Mouse (Mus musculus): ENCODE data around the gene Gm17359. TPM values are rescaled to one million over a fixed set of nuclear protein-coding genes. Genes with fewer than 3 reads are reported as not detected.

Gene Gm17359
- polyA plus RNA-seq, 1 experiment from 2014 or later = not detected

DNA sequence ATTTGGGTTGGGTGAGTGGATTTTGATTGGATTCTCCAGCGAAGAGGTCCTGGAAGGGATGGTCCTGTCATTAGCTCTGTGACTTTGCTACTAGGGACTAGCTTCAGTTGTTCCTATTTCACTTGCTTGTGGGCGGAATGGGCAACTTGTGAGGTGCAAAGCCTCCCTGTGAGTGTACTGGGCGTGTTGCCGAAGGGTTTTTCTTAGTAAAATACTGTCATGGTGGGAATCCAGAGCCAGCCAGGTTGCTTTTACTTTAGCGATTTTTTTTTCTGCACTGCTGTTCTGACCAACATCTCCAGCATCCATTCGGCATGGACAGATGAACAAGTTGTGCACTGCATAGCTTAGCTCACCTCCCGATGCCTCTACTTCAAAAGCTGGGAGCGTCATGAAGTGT, 65.6 kb downstream of the Gm17359 start:
- no peaks in the 10 kb centered on the region for H3K4me1 ChIP-seq (ENCODE audit: control insufficient read depth, insufficient read depth, low read length)
- no peaks in the 10 kb centered on the region for H3K27me3 ChIP-seq (ENCODE audit: control insufficient read depth, insufficient read depth, low read length)
- no peak for ATAC-seq (ENCODE audit: low read depth)
- H3K27ac ChIP-seq (ENCODE audit: low read depth, low read length) = no peak overlapping the region
- no peaks in the 10 kb centered on the region for H3K36me3 ChIP-seq (ENCODE audit: control insufficient read depth, insufficient read depth, low read length)
- 88% methylated on average over 8 of the region's 8 CpGs for WGBS
- no peak overlapping the region for H3K4me2 ChIP-seq (ENCODE audit: low read depth, low read length)
- no peaks in the 10 kb centered on the region for H3K9me3 ChIP-seq (ENCODE audit: control insufficient read depth, low read length)
- H3K9ac ChIP-seq (replicated peaks; ENCODE audit: low read depth, low read length) = no peak overlapping the region
- no peak overlapping the region for H3K4me3 ChIP-seq (ENCODE audit: low read depth, low read length)

DNA sequence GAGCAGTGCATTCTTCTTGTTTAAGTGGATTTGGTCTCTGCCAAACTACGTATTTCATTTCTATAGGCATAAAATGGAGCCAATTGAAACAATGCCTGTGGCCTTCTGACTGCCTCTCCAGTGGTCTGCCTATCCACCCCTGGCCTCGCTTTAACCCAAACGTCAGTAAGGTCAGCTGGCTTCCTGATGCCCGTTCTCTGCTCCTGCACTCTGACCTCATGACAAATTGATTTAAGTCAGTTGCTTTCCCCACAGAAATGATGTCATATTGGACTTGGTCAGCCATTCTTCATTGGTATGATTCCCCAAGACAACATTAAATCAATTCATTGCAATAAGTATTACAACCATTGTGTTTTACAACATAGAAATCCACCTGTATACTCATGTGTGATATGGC, 72.1 kb downstream of the Gm17359 start:
- Histone ChIP-seq H3K4me1 (ENCODE audit: control insufficient read depth, insufficient read depth, low read length) (no peaks in the 10 kb centered on the region), H3K9me3 (ENCODE audit: control insufficient read depth, low read length) (no peaks in the 10 kb centered on the region), H3K9ac (replicated peaks; ENCODE audit: low read depth, low read length) (no peak overlapping the region), H3K27ac (ENCODE audit: low read depth, low read length) (no peak overlapping the region), H3K36me3 (ENCODE audit: control insufficient read depth, insufficient read depth, low read length) (no peaks in the 10 kb centered on the region), H3K4me3 (ENCODE audit: low read depth, low read length) (no peak overlapping the region), H3K27me3 (ENCODE audit: control insufficient read depth, insufficient read depth, low read length) (no peaks in the 10 kb centered on the region), H3K4me2 (ENCODE audit: low read depth, low read length) (no peak overlapping the region)
- ATAC-seq (ENCODE audit: low read depth) = no peak
- 28% methylated on average over 4 of the region's 4 CpGs for WGBS

DNA sequence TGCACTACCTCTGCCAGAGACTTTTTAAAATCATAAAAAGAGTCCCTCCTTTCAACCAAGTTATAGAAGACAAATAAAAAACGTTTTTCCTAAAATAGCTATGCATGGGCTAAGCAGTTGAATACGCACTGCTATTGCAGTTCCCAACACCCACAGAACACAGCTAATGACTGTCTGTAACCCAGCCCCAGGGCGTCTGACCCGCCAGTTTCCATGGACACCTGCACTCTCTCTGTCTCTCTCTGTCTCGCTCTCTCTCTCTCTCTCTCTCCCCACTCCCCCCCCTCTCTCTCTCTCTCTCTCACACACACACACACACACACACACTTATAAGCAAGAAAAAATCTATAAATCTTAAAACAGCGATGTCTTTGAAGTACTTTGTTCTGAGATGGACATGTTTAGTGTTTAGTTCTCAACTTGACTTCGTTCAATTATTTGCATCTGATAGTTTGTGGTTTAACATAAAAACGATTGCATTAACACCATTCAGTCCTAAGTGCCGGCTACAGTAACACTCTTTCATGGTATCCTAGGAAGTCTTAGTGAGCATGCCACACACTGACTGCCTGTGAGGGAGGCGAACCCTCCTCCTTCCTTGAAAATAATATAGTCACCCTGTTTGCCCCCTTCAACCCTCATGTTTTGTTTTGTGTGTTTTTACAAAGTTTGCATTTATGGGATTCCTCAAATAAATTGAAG, 73.6 kb downstream of the Gm17359 start:
- 11% methylated on average over 10 of the region's 10 CpGs for WGBS
- Histone ChIP-seq H3K9ac (replicated peaks; ENCODE audit: low read depth, low read length) (no peak overlapping the region), H3K4me3 (ENCODE audit: low read depth, low read length) (no peak overlapping the region), H3K4me1 (ENCODE audit: control insufficient read depth, insufficient read depth, low read length) (no peaks in the 10 kb centered on the region), H3K27ac (ENCODE audit: low read depth, low read length) (no peak overlapping the region), H3K27me3 (ENCODE audit: control insufficient read depth, insufficient read depth, low read length) (no peaks in the 10 kb centered on the region), H3K36me3 (ENCODE audit: control insufficient read depth, insufficient read depth, low read length) (no peaks in the 10 kb centered on the region), H3K4me2 (ENCODE audit: low read depth, low read length) (no peak overlapping the region), H3K9me3 (ENCODE audit: control insufficient read depth, low read length) (no peaks in the 10 kb centered on the region)
- ATAC-seq (ENCODE audit: low read depth) = peak; percentile 74

DNA sequence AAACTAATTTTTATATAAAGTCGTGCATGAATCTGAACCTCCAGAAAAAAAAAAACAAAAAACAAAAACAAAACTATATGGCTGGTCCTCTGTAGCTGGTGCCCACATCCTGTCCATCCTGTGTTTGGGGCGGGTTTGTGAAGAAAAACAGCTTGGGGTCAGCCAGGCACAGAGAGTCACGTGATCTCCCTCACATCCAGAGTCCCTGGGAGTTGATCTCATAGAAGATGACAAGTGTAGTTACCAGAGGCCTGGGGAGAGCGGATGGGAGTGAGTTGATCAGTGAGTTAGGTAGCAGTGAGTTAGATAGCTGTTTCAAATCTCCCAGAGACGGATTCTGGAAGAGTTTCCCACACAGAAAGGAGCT, 74.2 kb downstream of the Gm17359 start:
- Histone ChIP-seq H3K27me3 (ENCODE audit: control insufficient read depth, insufficient read depth, low read length) (no peaks in the 10 kb centered on the region), H3K9me3 (ENCODE audit: control insufficient read depth, low read length) (no peaks in the 10 kb centered on the region), H3K4me3 (ENCODE audit: low read depth, low read length) (no peak overlapping the region), H3K36me3 (ENCODE audit: control insufficient read depth, insufficient read depth, low read length) (no peaks in the 10 kb centered on the region), H3K27ac (ENCODE audit: low read depth, low read length) (no peak overlapping the region), H3K9ac (replicated peaks; ENCODE audit: low read depth, low read length) (no peak overlapping the region), H3K4me1 (ENCODE audit: control insufficient read depth, insufficient read depth, low read length) (no peaks in the 10 kb centered on the region), H3K4me2 (ENCODE audit: low read depth, low read length) (no peak overlapping the region)
- ATAC-seq (ENCODE audit: low read depth) = no peak
- 34% methylated on average over 5 of the region's 5 CpGs for WGBS

DNA sequence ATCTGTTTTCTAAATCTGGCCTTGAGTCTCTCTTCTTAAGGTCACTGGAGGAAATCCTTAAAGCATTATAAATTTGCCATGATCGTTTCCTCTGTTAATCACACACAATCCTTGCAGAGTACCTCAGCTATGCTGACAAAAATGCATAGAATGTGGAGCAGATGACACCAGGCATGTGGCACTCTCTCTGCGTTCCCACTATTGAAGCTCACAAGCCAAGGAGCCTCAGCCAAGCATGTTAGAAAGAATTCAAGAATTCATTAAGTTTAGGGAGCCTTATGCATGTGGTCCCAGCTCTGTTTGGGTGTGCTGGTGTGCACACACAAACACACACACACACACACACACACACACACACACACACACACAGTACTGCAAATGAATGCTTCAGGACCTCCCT, 75.2 kb downstream of the Gm17359 start:
- Histone ChIP-seq H3K27me3 (ENCODE audit: control insufficient read depth, insufficient read depth, low read length) (no peaks in the 10 kb centered on the region), H3K4me3 (ENCODE audit: low read depth, low read length) (no peak overlapping the region), H3K4me2 (ENCODE audit: low read depth, low read length) (no peak overlapping the region), H3K9ac (replicated peaks; ENCODE audit: low read depth, low read length) (no peak overlapping the region), H3K27ac (ENCODE audit: low read depth, low read length) (no peak overlapping the region), H3K4me1 (ENCODE audit: control insufficient read depth, insufficient read depth, low read length) (no peaks in the 10 kb centered on the region; the same call in 1 of the 2 replicates), H3K9me3 (ENCODE audit: control insufficient read depth, low read length) (no peaks in the 10 kb centered on the region), H3K36me3 (ENCODE audit: control insufficient read depth, insufficient read depth, low read length) (no peaks in the 10 kb centered on the region)
- WGBS = 76% methylated on average over 2 of the region's 2 CpGs
- ATAC-seq (ENCODE audit: low read depth) = no peak

DNA sequence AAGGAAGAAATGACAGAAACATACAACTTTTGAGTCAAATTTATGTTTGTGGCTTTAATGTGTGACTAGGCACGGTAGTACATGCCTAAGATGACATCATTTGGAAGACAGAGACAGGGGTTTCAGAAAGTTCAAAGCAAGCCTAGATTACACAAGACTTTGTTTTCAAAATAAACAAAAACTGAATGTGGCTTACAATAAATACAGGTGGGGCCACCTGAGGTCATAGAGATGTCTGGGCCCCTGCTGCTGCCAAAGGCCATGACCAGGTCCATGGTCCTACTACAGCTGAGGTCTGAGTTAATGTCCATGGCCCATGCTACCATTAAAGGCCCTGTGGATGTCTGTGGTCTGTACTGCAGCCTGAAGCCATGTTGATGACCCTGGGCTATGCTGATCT, 77.0 kb downstream of the Gm17359 start:
- Histone ChIP-seq H3K27ac (ENCODE audit: low read depth, low read length) (no peak overlapping the region), H3K9me3 (ENCODE audit: control insufficient read depth, low read length) (no peaks in the 10 kb centered on the region), H3K4me1 (ENCODE audit: control insufficient read depth, insufficient read depth, low read length) (no peaks in the 10 kb centered on the region; the same call in 1 of the 2 replicates), H3K36me3 (ENCODE audit: control insufficient read depth, insufficient read depth, low read length) (no peaks in the 10 kb centered on the region), H3K9ac (replicated peaks; ENCODE audit: low read depth, low read length) (no peak overlapping the region), H3K27me3 (ENCODE audit: control insufficient read depth, insufficient read depth, low read length) (no peaks in the 10 kb centered on the region), H3K4me3 (ENCODE audit: low read depth, low read length) (no peak overlapping the region), H3K4me2 (ENCODE audit: low read depth, low read length) (no peak overlapping the region)
- 70% methylated on average over 1 of the region's 1 CpGs for WGBS
- ATAC-seq (ENCODE audit: low read depth) = no peak

DNA sequence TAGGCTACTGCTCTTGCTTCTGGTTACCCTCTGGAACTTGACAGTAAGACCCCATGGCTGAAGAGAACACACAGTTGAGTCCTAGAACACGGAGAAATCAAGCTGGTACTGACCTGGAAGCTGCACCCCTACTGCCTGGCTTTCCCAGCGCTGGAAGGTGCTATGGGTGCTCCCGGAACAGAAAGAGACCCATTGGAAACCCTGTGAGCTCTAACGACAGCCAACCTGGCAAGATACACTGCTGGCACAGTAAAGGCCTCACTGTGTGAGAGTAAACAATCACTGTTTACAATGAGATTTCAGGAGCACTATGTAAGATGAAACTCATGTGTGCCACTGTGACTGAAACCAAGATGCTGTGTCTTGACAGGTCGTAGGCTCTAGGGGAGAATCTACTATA, 78.6 kb downstream of the Gm17359 start:
- Histone ChIP-seq H3K9ac (replicated peaks; ENCODE audit: low read depth, low read length) (no peak overlapping the region), H3K27ac (ENCODE audit: low read depth, low read length) (no peak overlapping the region), H3K4me2 (ENCODE audit: low read depth, low read length) (no peak overlapping the region), H3K4me3 (ENCODE audit: low read depth, low read length) (no peak overlapping the region), H3K36me3 (ENCODE audit: control insufficient read depth, insufficient read depth, low read length) (no peaks in the 10 kb centered on the region), H3K9me3 (ENCODE audit: control insufficient read depth, low read length) (no peaks in the 10 kb centered on the region), H3K4me1 (ENCODE audit: control insufficient read depth, insufficient read depth, low read length) (no peaks in the 10 kb centered on the region; the same call in 1 of the 2 replicates), H3K27me3 (ENCODE audit: control insufficient read depth, insufficient read depth, low read length) (no peaks in the 10 kb centered on the region)
- no peak for ATAC-seq (ENCODE audit: low read depth)
- 86% methylated on average over 5 of the region's 5 CpGs for WGBS

DNA sequence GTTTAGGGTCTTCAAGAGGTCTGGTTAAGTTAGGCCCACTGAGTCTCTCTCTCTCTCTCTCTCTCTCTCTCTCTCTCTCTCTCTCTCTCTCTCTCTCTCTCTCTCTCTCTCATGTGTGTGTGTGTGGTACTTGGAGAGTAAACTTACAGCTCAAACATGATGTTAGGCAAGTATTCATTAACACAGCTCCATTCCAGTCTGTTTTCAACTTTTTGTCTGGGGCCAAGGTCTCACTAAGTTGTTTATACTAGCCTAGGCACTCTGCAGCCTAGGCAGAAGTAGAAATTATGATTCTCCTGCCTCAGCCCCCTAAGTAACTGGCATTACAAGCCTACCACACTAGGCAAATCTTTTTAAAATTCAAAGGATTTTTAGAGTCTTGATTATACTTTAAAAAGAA, 79.5 kb downstream of the Gm17359 start:
- no peak overlapping the region for H3K27ac ChIP-seq (ENCODE audit: low read depth, low read length)
- no peaks in the 10 kb centered on the region for H3K9me3 ChIP-seq (ENCODE audit: control insufficient read depth, low read length)
- no peak overlapping the region for H3K9ac ChIP-seq (replicated peaks; ENCODE audit: low read depth, low read length)
- ATAC-seq (ENCODE audit: low read depth) = no peak
- no peaks in the 10 kb centered on the region for H3K27me3 ChIP-seq (ENCODE audit: control insufficient read depth, insufficient read depth, low read length)
- no peak overlapping the region for H3K4me3 ChIP-seq (ENCODE audit: low read depth, low read length)
- no peaks in the 10 kb centered on the region; the same call in 1 of the 2 replicates for H3K4me1 ChIP-seq (ENCODE audit: control insufficient read depth, insufficient read depth, low read length)
- H3K36me3 ChIP-seq (ENCODE audit: control insufficient read depth, insufficient read depth, low read length) = no peaks in the 10 kb centered on the region
- H3K4me2 ChIP-seq (ENCODE audit: low read depth, low read length) = no peak overlapping the region

DNA sequence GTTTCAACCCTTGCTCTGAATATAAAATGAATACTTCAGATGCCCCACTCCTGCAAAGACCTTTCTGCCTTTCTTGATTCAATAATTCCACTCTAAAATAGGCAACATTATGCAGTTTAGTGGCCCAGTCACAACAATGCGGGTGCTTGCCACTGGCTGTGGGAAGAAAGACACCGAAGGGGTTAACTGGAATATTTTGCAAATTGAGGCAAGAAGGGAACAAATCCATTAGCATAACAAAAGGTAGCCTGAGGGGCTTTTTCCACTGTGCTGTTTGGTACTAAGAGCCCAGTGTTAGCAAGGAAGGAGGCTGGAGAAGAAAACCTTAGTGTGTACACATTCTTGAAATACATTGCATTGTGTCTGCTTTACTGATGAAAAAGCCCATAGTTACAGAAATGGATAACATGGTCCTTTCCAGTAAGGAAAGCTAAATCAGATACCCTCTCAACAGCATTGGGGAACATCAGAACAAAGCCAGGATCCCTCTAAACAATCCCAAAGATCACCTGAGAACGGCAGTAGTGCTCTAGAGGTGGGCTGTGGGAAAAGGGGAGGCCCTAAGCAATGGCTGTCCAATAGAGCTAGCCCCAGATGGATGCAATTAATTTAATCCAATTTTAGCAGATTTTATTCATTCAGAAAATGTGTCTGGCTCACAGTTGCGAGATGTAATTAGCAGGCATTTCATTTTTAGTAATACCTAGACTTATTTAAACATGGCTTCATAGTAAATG, 80.7 kb downstream of the Gm17359 start:
- Histone ChIP-seq H3K27ac (ENCODE audit: low read depth, low read length) (no peak overlapping the region), H3K4me3 (ENCODE audit: low read depth, low read length) (no peak overlapping the region), H3K9ac (replicated peaks; ENCODE audit: low read depth, low read length) (no peak overlapping the region), H3K27me3 (ENCODE audit: control insufficient read depth, insufficient read depth, low read length) (no peaks in the 10 kb centered on the region), H3K4me2 (ENCODE audit: low read depth, low read length) (no peak overlapping the region), H3K4me1 (ENCODE audit: control insufficient read depth, insufficient read depth, low read length) (no peaks in the 10 kb centered on the region; the same call in 1 of the 2 replicates), H3K36me3 (ENCODE audit: control insufficient read depth, insufficient read depth, low read length) (no peaks in the 10 kb centered on the region), H3K9me3 (ENCODE audit: control insufficient read depth, low read length) (no peaks in the 10 kb centered on the region)
- 24% methylated on average over 4 of the region's 4 CpGs for WGBS
- peak; percentile 74; the same call in 1 of the 2 replicates for ATAC-seq (ENCODE audit: low read depth)
